Mouse (Mus musculus): ENCODE measurements at regions not wholly inside any gene's neighbourhood (a gene's known extent, or its start where the extent isn't known, plus 50 kb on each side); places are given as distances from the start of the nearest gene placed in this dataset.
"Not testable (repeated sequence)": the region's sequence is repeated elsewhere in the genome, so short reads cannot be mapped to it uniquely, and the experiment has no call there.

- no peak for DNase-seq (ENCODE audit: low spot score in 2 of 2)
Observed at GRCm38 (mm10) chr15:91916946-91917345, 78.9 kb downstream of the Smgc start.

GRCm38 (mm10) chr15:91917877-91918276 lies 79.8 kb downstream of the Smgc start:
- no peak for DNase-seq (ENCODE audit: low spot score in 2 of 2)

- DNase-seq (ENCODE audit: low spot score in 2 of 2): peak in 1 of 2 experiments; percentile 12
Observed at GRCm38 (mm10) chr15:91924542-91924941, 86.5 kb downstream of the Smgc start.

GRCm38 (mm10) chr15:91927492-91927891 lies 89.4 kb downstream of the Smgc start:
- peak in 1 of 2 experiments; percentile 5 for DNase-seq (ENCODE audit: low spot score in 2 of 2)

- DNase-seq (ENCODE audit: low spot score in 2 of 2): no peak
Observed at GRCm38 (mm10) chr15:91928511-91928910, 90.4 kb downstream of the Smgc start.

GRCm38 (mm10) chr15:91957273-91957672 lies 93.7 kb upstream of the Cntn1 start:
- no peak for DNase-seq (ENCODE audit: low spot score in 2 of 2)

GRCm38 (mm10) chr15:91965172-91965571 lies 85.8 kb upstream of the Cntn1 start:
- peak; percentile 14 to 24 for DNase-seq (ENCODE audit: low spot score in 2 of 2)

- DNase-seq (ENCODE audit: low spot score in 2 of 2): peak; percentile 82 to 83
Observed at GRCm38 (mm10) chr15:91969378-91969777, 81.6 kb upstream of the Cntn1 start.

- DNase-seq (ENCODE audit: low spot score in 2 of 2): no peak
Observed at GRCm38 (mm10) chr15:91971411-91971810, 79.6 kb upstream of the Cntn1 start.

- DNase-seq (ENCODE audit: low spot score in 2 of 2): no peak
Observed at GRCm38 (mm10) chr15:91971846-91972245, 79.1 kb upstream of the Cntn1 start.

- DNase-seq (ENCODE audit: low spot score in 2 of 2): no peak
Observed at GRCm38 (mm10) chr15:91975606-91976005, 75.4 kb upstream of the Cntn1 start.

- not testable (repeated sequence) for DNase-seq (ENCODE audit: low spot score in 2 of 2)
Observed at GRCm38 (mm10) chr15:91983186-91983585, 67.8 kb upstream of the Cntn1 start.

GRCm38 (mm10) chr15:92000086-92000485 lies 50.9 kb upstream of the Cntn1 start:
- no peak for DNase-seq (ENCODE audit: low spot score in 2 of 2)

Data from layer of hippocampus, postnatal 10 days (tissue).